Mouse (Mus musculus) limb, embryonic 14.5 days (tissue): ENCODE data around the gene Rdh7. TPM values are rescaled to one million over a fixed set of nuclear protein-coding genes. Genes with fewer than 3 reads are reported as not detected.
"Not testable (repeated sequence)": the region's sequence is repeated elsewhere in the genome, so short reads cannot be mapped to it uniquely, and the experiment has no call there.

Source experiments
- ATAC-seq: fragments of 200-750 bp; cut with Nextera tagmentation; 2 replicates; pipeline ENCODE4 v1.8.0; 2017; ENCODE audit warnings: low read depth, moderate number of reproducible peaks, moderate TSS enrichment; ENCODE audit not compliant: low FRiP score
- DNase-seq: peaks from one replicate; pipeline ENCODE4 v3.0.0-alpha.2; 2015; ENCODE audit warnings: low spot score
- H3K27ac ChIP-seq: fragments of 300-500 bp; sonication (generic); replicated peaks from 2 replicates; pipeline ENCODE4 v1.5.1; 2014; ENCODE audit warnings: low read depth, mild to moderate bottlenecking, low read length, moderate library complexity, mixed read lengths
- H3K27me3 ChIP-seq: fragments of 300-500 bp; sonication (generic); 2 replicates; pipeline ENCODE4 v1.6.1; 2014; ENCODE audit warnings: low read length, mixed read lengths; ENCODE audit not compliant: control insufficient read depth, insufficient read depth
- H3K36me3 ChIP-seq: fragments of 300-500 bp; sonication (generic); 2 replicates; pipeline ENCODE4 v1.6.1; 2014; ENCODE audit warnings: mild to moderate bottlenecking, low read length, moderate library complexity, mixed read lengths; ENCODE audit not compliant: control insufficient read depth, insufficient read depth
- H3K4me1 ChIP-seq: fragments of 300-500 bp; sonication (generic); 2 replicates; pipeline ENCODE4 v1.6.1; 2014; ENCODE audit warnings: antibody characterized with exemption, low read length, mixed read lengths; ENCODE audit not compliant: control insufficient read depth, insufficient read depth
- H3K4me2 ChIP-seq: fragments of 300-500 bp; sonication (generic); replicated peaks from 2 replicates; pipeline ENCODE4 v1.6.1; 2014; ENCODE audit warnings: low read depth, mild to moderate bottlenecking, low read length, moderate library complexity; ENCODE audit not compliant: severe bottlenecking
- H3K4me3 ChIP-seq: fragments of 300-500 bp; sonication (generic); replicated peaks from 2 replicates; pipeline ENCODE4 v1.5.1; 2014; ENCODE audit warnings: low read length
- H3K9ac ChIP-seq: fragments of 300-500 bp; sonication (generic); 2 replicates; pipeline ENCODE4 v1.6.1; 2014; ENCODE audit warnings: mild to moderate bottlenecking, low read depth, low read length, moderate library complexity; ENCODE audit not compliant: severe bottlenecking
- H3K9me3 ChIP-seq: fragments of 300-500 bp; sonication (generic); 2 replicates; pipeline ENCODE4 v1.6.1; 2016; ENCODE audit warnings: low read length; ENCODE audit not compliant: control insufficient read depth
- POLR2A ChIP-seq: fragments of 200-500 bp; IDR thresholded peaks from 2 replicates; pipeline ENCODE4 v1.8.0; 2012; ENCODE audit warnings: inconsistent platforms, mild to moderate bottlenecking, moderate library complexity, borderline replicate concordance; ENCODE audit not compliant: insufficient read depth, insufficient read length; ENCODE audit errors: extremely low read depth
- whole genome bisulfite sequencing: fragments of 180-500 bp; shearing (Covaris S2); extraction: QIAGEN DNeasy Blood & Tissue Kit; methylation state at CpG from one replicate; pipeline ENCODE4 v1.1.7; 2014; 5-methylcytosine and 5-hydroxymethylcytosine counted together
- polyA plus RNA-seq, 2 experiments: library from polyadenylated mRNA; depleted of rRNA in 1 of 2; stranded (reverse) in 1 of 2; unstranded in 1 of 2; fragments of >200 nt; fragmentation: Nextera tagmentation in 1 of 2; extraction: Ambion mirVana in 1 of 2; gene quantifications; 2 replicates each; pipeline versions ENCODE4 v1.2.1 to v1.2.3; 2012 to 2014

Rdh7 gene
- polyA plus RNA-seq, 2 experiments = 0.05 TPM; not detected in 1

DNA sequence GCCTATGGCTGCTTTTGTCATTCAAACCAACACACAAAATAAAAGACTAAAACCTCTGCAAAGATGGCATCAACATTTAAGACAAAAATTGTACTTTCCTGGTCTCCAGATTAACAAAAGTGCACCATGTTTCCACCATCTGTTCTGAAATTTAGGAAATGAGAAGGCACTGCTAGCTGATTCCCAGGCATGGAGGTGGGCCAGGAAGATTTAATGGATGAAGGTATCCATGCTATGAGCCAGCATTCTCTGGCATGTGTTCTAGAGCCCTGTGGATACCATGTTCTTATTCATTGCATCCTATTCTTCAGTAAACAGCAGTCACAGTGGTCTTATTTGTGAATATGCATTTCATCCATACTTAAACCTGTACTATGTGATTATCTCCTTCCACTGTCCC is 32.2 kb downstream of the Rdh7 start:
- no peak for TF ChIP-seq POLR2A
- H3K9me3 ChIP-seq = no peaks in the 10 kb centered on the region
- no peak overlapping the region for H3K9ac ChIP-seq
- no peak overlapping the region for H3K27ac ChIP-seq
- no peak overlapping the region for H3K4me3 ChIP-seq
- no peak for DNase-seq
- H3K4me1 ChIP-seq = no peaks in the 10 kb centered on the region
- no peak for ATAC-seq
- no peaks in the 10 kb centered on the region for H3K36me3 ChIP-seq
- no peaks in the 10 kb centered on the region for H3K27me3 ChIP-seq
- H3K4me2 ChIP-seq = no peak overlapping the region

DNA sequence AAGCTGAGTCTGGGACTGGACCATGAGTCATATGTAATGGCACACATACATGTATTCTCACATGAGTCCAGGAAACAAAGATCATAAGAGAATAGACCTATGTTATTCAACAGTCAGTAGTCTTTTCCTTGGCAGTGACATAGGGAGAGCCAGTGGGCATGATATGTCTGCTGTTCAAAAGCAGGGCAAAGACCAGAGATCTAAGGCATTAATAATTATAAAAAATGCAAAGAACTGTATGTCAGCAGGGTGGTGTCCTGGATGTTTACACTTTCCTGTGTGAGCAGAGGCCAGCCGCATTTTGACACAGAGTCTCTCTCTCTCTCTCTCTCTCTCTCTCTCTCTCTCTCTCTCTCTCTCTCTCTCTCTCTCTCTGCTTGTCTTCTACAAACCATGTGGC is 39.0 kb downstream of the Rdh7 start, which contains the start of gene Rdh19:
Gene Rdh19 (plus strand): TSS at position 301 of the 400 bp plus-strand sequence.
- H3K9ac ChIP-seq = no peak within 1 kb of the TSS
- DNase-seq (no peak), ATAC-seq (no peak)
- no peak for TF ChIP-seq POLR2A
- no peaks in the 10 kb centered on the region for H3K9me3 ChIP-seq
- no peak within 1 kb of the TSS for H3K4me2 ChIP-seq
- no peaks in the 10 kb centered on the region for H3K4me1 ChIP-seq
- no peak within 1 kb of the TSS for H3K4me3 ChIP-seq
- WGBS = 78% methylated on average over 1 of the region's 1 CpGs
- H3K27me3 ChIP-seq = no peaks in the 10 kb centered on the region
- no peaks in the 10 kb centered on the region for H3K36me3 ChIP-seq
- no peak within 1 kb of the TSS for H3K27ac ChIP-seq

DNA sequence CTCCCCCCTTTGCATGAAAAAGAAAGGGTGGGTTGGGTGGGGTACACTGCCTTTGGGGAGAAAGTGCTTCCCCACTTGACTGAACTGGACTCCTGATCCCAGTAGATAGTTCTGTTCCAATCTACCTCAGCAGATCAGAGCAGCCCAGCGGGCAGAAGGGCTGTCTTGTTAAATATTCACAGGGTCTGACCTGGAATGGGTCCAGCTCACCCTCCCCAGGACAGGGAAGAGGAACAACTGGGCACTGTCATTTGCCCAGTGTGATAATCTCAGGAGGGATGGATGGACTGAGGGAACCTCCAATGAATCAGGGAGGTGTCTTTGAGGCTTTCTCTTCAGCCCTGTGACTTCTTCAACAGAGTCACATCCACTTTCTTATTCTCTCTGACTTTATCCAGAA is 40.5 kb downstream of the Rdh7 start:
- Histone ChIP-seq H3K4me2 (no peak overlapping the region), H3K4me1 (no peaks in the 10 kb centered on the region), H3K9me3 (no peaks in the 10 kb centered on the region), H3K4me3 (no peak overlapping the region), H3K9ac (no peak overlapping the region), H3K27me3 (no peaks in the 10 kb centered on the region), H3K36me3 (no peaks in the 10 kb centered on the region), H3K27ac (no peak overlapping the region)
- DNase-seq (no peak), ATAC-seq (no peak)
- WGBS = 78% methylated on average over 1 of the region's 1 CpGs
- no peak for TF ChIP-seq POLR2A

DNA sequence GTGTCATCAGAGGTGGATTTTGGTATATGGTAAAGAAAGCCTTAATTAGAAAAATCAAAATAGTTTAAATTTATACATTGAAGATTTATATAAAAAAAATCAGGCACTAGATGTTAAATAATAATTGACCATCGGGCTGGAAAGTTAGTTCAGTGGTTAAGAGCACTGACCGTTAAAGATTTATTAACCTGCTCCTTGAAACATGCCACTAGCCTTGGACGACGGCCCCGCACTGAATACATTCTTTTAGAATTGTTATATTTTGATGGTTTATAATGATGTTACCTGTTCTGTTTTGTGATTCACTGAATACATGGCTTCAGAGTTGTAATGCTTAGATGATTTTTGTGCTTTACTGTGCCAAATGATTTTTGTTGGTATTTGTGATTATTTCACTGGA is 42.7 kb downstream of the Rdh7 start:
- not testable (repeated sequence) for H3K36me3 ChIP-seq, DNase-seq, ATAC-seq, H3K27me3 ChIP-seq, H3K9me3 ChIP-seq, H3K4me3 ChIP-seq, H3K4me2 ChIP-seq, H3K9ac ChIP-seq, H3K27ac ChIP-seq, H3K4me1 ChIP-seq
- WGBS = 84% methylated on average over 5 of the region's 5 CpGs

DNA sequence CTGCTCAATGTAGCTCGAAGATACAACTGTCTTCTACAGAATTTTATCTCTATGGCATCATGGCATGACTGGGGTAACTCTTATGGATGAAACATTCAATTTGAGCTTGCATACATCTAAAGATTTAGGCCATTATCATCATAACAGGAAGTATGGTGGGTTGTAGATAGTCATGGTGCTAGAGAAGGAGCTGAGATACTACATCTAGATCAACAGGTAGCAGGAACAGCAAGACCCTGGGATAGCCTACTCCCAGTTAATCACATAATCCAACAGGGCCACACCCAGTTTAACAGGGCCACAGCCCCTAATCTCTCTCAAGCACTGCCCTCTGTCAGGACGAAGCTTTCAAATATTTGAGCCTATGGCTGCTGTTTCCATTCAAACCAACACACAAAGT is 47.8 kb downstream of the Rdh7 start:
- Histone ChIP-seq H3K4me3 (no peak overlapping the region), H3K9me3 (no peaks in the 10 kb centered on the region), H3K4me2 (no peak overlapping the region), H3K27me3 (no peaks in the 10 kb centered on the region), H3K4me1 (no peaks in the 10 kb centered on the region), H3K9ac (no peak overlapping the region), H3K27ac (no peak overlapping the region), H3K36me3 (no peaks in the 10 kb centered on the region)
- WGBS = 66% methylated on average over 2 of the region's 2 CpGs
- no peak for TF ChIP-seq POLR2A
- ATAC-seq = no peak
- DNase-seq = no peak

DNA sequence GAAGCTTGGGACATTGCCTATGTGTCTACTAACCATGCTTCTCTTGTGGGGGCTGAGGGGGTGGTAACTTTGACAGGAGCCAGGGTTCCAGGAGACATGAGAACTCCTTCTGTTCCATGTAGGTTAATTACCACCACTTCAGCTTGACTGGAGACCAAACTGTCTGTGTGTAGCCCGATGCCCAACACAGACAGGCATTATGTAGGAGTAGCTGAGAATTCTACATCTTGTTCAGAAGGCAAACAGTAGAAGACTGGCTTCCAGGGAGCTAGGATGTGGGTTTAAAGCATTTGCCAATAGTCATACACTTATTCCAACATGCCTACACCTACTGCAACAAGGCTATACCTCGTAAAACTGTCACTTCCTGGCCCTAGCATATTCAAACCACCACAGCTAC is 50.1 kb downstream of the Rdh7 start:
- no peak for TF ChIP-seq POLR2A
- Histone ChIP-seq H3K9ac (no peak overlapping the region), H3K4me2 (no peak overlapping the region), H3K4me3 (no peak overlapping the region), H3K27ac (no peak overlapping the region), H3K27me3 (no peaks in the 10 kb centered on the region), H3K4me1 (no peaks in the 10 kb centered on the region), H3K9me3 (no peaks in the 10 kb centered on the region), H3K36me3 (no peaks in the 10 kb centered on the region)
- DNase-seq (no peak), ATAC-seq (no peak)
- WGBS = 87% methylated on average over 2 of the region's 2 CpGs

DNA sequence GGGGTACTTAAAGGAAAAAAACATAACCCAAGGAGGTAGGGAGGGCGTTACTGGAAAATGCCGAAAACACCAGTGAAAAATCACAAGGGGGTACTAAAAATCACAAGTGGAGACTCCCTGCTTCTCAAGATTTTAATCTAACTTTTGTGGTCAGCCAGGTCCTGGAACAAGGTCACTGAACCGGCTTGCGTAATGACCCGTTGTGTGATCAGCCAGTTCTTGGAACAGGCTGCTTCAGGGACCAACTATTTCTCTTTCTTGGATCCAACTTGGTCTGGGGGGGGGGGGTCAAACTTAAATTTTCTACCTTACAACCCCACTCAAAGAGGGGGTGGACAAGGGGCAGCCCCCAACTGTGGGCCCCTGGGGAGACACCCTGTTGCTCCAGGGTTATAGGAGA is 50.8 kb downstream of the Rdh7 start:
- not testable (repeated sequence) for ATAC-seq, H3K36me3 ChIP-seq, H3K4me1 ChIP-seq, H3K27me3 ChIP-seq, H3K27ac ChIP-seq, H3K4me2 ChIP-seq, H3K4me3 ChIP-seq, DNase-seq, H3K9me3 ChIP-seq, H3K9ac ChIP-seq
- 88% methylated on average over 5 of the region's 5 CpGs for WGBS
